Mouse (Mus musculus) ES-Bruce4 (cell line): Measurements from ENCODE around the gene Cep128. TPM values are rescaled to one million over a fixed set of nuclear protein-coding genes. Genes with fewer than 3 reads are reported as not detected.

ENCODE experiments used
- H3K27ac ChIP-seq: 2 replicates; pipeline ENCODE4 v1.5.1; 2012; ENCODE audit warnings: low read length, inconsistent platforms; ENCODE audit not compliant: insufficient read depth
- H3K27me3 ChIP-seq: 2 replicates; pipeline ENCODE4 v1.6.1; 2012; ENCODE audit warnings: mild to moderate bottlenecking, low read length, inconsistent platforms; ENCODE audit not compliant: control insufficient read depth, poor library complexity, insufficient read depth, severe bottlenecking
- H3K36me3 ChIP-seq: 2 replicates; pipeline ENCODE4 v1.6.1; 2012; ENCODE audit warnings: inconsistent platforms, mild to moderate bottlenecking, low read length, moderate library complexity; ENCODE audit not compliant: control insufficient read depth, poor library complexity, insufficient read depth, severe bottlenecking
- H3K4me1 ChIP-seq: one replicate; pipeline ENCODE4 v1.8.1; 2011; ENCODE audit warnings: low read length; ENCODE audit not compliant: control insufficient read depth, insufficient read depth
- H3K4me3 ChIP-seq: 2 replicates; pipeline ENCODE4 v1.5.1; 2011; ENCODE audit warnings: low read depth, mild to moderate bottlenecking, low read length
- H3K9ac ChIP-seq: 2 replicates; pipeline ENCODE4 v1.6.1; 2012; ENCODE audit warnings: low read depth, mild to moderate bottlenecking, inconsistent platforms; ENCODE audit not compliant: poor library complexity, severe bottlenecking
- H3K9me3 ChIP-seq: replicated peaks from 2 replicates; pipeline ENCODE4 v1.6.1; 2012; ENCODE audit warnings: mild to moderate bottlenecking, low read length, inconsistent platforms; ENCODE audit not compliant: control insufficient read depth, poor library complexity, insufficient read depth, severe bottlenecking
- CTCF ChIP-seq: IDR thresholded peaks from one replicate; pipeline ENCODE4 v1.8.1; 2011; ENCODE audit warnings: low read depth, low read length
- EP300 ChIP-seq: IDR thresholded peaks from 2 replicates; pipeline ENCODE4 v1.6.1; 2011; ENCODE audit warnings: low read depth, low read length; ENCODE audit not compliant: insufficient read depth
- POLR2A ChIP-seq: IDR thresholded peaks from one replicate; pipeline ENCODE4 v1.8.1; 2011; ENCODE audit warnings: low read length; ENCODE audit not compliant: insufficient read depth
- polyA plus RNA-seq: library from polyadenylated mRNA; stranded (reverse); fragments of >200 nt; gene quantifications from 2 replicates; pipeline ENCODE4 v1.2.4, GENCODE M21; 2011; ENCODE audit warnings: low read depth; ENCODE audit not compliant: missing spikeins, insufficient read depth, insufficient read length

Gene Cep128
- polyA plus RNA-seq, 1 experiment, result 18.3 TPM

- no peak for TF ChIP-seq CTCF
- no peak for TF ChIP-seq POLR2A
- TF ChIP-seq EP300, result no peak
- no peak overlapping the region for H3K9ac ChIP-seq
- no peaks in the 10 kb centered on the region for H3K4me1 ChIP-seq
- H3K27ac ChIP-seq, result no peak overlapping the region
- H3K9me3 ChIP-seq, result no peaks in the 10 kb centered on the region
- H3K27me3 ChIP-seq, result no peaks in the 10 kb centered on the region
- no peak overlapping the region for H3K4me3 ChIP-seq
- H3K36me3 ChIP-seq, result no peaks in the 10 kb centered on the region
These were observed 324.4 kb downstream of the Cep128 start for GRCm38 (mm10) chr12:91059704-91060318.

- Histone ChIP-seq H3K36me3 (no peaks in the 10 kb centered on the region), H3K27ac (no peak overlapping the region), H3K4me3 (no peak overlapping the region), H3K9ac (no peak overlapping the region), H3K27me3 (no peaks in the 10 kb centered on the region), H3K9me3 (no peaks in the 10 kb centered on the region), H3K4me1 (no peaks in the 10 kb centered on the region)
- TF ChIP-seq CTCF, result no peak
- TF ChIP-seq POLR2A, result no peak
- no peak for TF ChIP-seq EP300
These were observed 327.3 kb downstream of the Cep128 start for GRCm38 (mm10) chr12:91056885-91057284.

- Histone ChIP-seq H3K27me3 (no peaks in the 10 kb centered on the region), H3K9me3 (no peaks in the 10 kb centered on the region), H3K4me3 (no peak overlapping the region), H3K4me1 (no peaks in the 10 kb centered on the region), H3K27ac (no peak overlapping the region), H3K36me3 (no peaks in the 10 kb centered on the region), H3K9ac (no peak overlapping the region)
- TF ChIP-seq EP300 (no peak), POLR2A (no peak), CTCF (no peak)
These were observed 331.9 kb downstream of the Cep128 start for GRCm38 (mm10) chr12:91052301-91052700.

- TF ChIP-seq EP300 (no peak), CTCF (no peak), POLR2A (no peak)
- Histone ChIP-seq H3K27me3 (no peaks in the 10 kb centered on the region), H3K9ac (no peak overlapping the region), H3K27ac (no peak overlapping the region), H3K9me3 (no peaks in the 10 kb centered on the region), H3K36me3 (no peaks in the 10 kb centered on the region), H3K4me1 (no peaks in the 10 kb centered on the region), H3K4me3 (no peak overlapping the region)
These were observed 333.4 kb downstream of the Cep128 start for GRCm38 (mm10) chr12:91050593-91051325.

- TF ChIP-seq EP300 (no peak), CTCF (no peak), POLR2A (no peak)
- no peak overlapping the region for H3K4me3 ChIP-seq
- no peak overlapping the region for H3K9ac ChIP-seq
- H3K36me3 ChIP-seq, result no peaks in the 10 kb centered on the region
- H3K27me3 ChIP-seq, result no peaks in the 10 kb centered on the region
- H3K27ac ChIP-seq, result no peak overlapping the region
- H3K9me3 ChIP-seq, result no peaks in the 10 kb centered on the region
- H3K4me1 ChIP-seq, result no peaks in the 10 kb centered on the region
These were observed 342.8 kb downstream of the Cep128 start for GRCm38 (mm10) chr12:91041363-91041762.

GRCm38 (mm10) chr12:91040267-91040905, 343.8 kb downstream of the Cep128 start:
- Histone ChIP-seq H3K27me3 (no peaks in the 10 kb centered on the region), H3K36me3 (no peaks in the 10 kb centered on the region), H3K4me3 (no peak overlapping the region), H3K4me1 (no peaks in the 10 kb centered on the region), H3K9me3 (no peaks in the 10 kb centered on the region), H3K9ac (no peak overlapping the region), H3K27ac (no peak overlapping the region)
- TF ChIP-seq EP300 (no peak), CTCF (no peak), POLR2A (no peak)
